Mouse (Mus musculus) midbrain, embryonic 13.5 days (tissue): ENCODE measurements around the gene Snx11. TPM values are rescaled to one million over a fixed set of nuclear protein-coding genes. Genes with fewer than 3 reads are reported as not detected.
"Not testable (repeated sequence)": the region's sequence is repeated elsewhere in the genome, so short reads cannot be mapped to it uniquely, and the experiment has no call there.

ENCODE experiments used
- ATAC-seq: fragments of 200-750 bp; cut with Nextera tagmentation; 2 replicates; pipeline ENCODE4 v1.8.0; 2017; ENCODE audit warnings: mild to moderate bottlenecking, moderate TSS enrichment, moderate library complexity
- H3K27ac ChIP-seq: fragments of 300-500 bp; sonication (generic); 2 replicates; pipeline ENCODE4 v1.5.1; 2015; ENCODE audit warnings: inconsistent platforms, mild to moderate bottlenecking, moderate library complexity
- H3K27me3 ChIP-seq: fragments of 300-500 bp; sonication (generic); 2 replicates; pipeline ENCODE4 v1.6.1; 2015; ENCODE audit warnings: mild to moderate bottlenecking, inconsistent platforms
- H3K36me3 ChIP-seq: fragments of 300-500 bp; sonication (generic); 2 replicates; pipeline ENCODE4 v1.6.1; 2015; ENCODE audit warnings: mild to moderate bottlenecking, inconsistent platforms
- H3K4me1 ChIP-seq: fragments of 300-500 bp; sonication (generic); replicated peaks from 2 replicates; pipeline ENCODE4 v1.6.1; 2015; ENCODE audit warnings: inconsistent platforms
- H3K4me2 ChIP-seq: fragments of 300-500 bp; sonication (generic); replicated peaks from 2 replicates; pipeline ENCODE4 v1.6.1; 2015; ENCODE audit warnings: moderate library complexity, mild to moderate bottlenecking, inconsistent platforms
- H3K4me3 ChIP-seq: fragments of 300-500 bp; sonication (generic); replicated peaks from 2 replicates; pipeline ENCODE4 v1.5.1; 2015; ENCODE audit warnings: mild to moderate bottlenecking, inconsistent platforms
- H3K9ac ChIP-seq: fragments of 300-500 bp; sonication (generic); replicated peaks from 2 replicates; pipeline ENCODE4 v1.6.1; 2015; ENCODE audit warnings: mild to moderate bottlenecking, inconsistent platforms
- H3K9me3 ChIP-seq: fragments of 300-500 bp; sonication (generic); 2 replicates; pipeline ENCODE4 v1.6.1; 2016; ENCODE audit warnings: mild to moderate bottlenecking, inconsistent platforms
- WGBS: fragments of 180-500 bp; shearing (Covaris S2); methylation state at CpG from one replicate; pipeline ENCODE4 v1.1.7; 2015; 5-methylcytosine and 5-hydroxymethylcytosine counted together
- polyA plus RNA-seq: library from polyadenylated mRNA; unstranded; fragments of >200 nt; fragmentation: Nextera tagmentation; extraction: Ambion mirVana; gene quantifications from 2 replicates; pipeline ENCODE4 v1.2.1, GENCODE M21; 2015

Snx11 gene
- polyA plus RNA-seq, 1 experiment from 2014 or later = 45.6 TPM

GRCm38 (mm10) chr11:96815895-96816294, 38.5 kb upstream of the Snx11 start:
- H3K36me3 ChIP-seq = peaks cover 85% of the 10 kb centered on the region
- H3K9ac ChIP-seq = no peak overlapping the region
- H3K4me2 ChIP-seq = no peak overlapping the region
- no peaks in the 10 kb centered on the region; the same call in 1 of the 2 replicates for H3K4me1 ChIP-seq
- no peak overlapping the region for H3K4me3 ChIP-seq
- no peaks in the 10 kb centered on the region for H3K9me3 ChIP-seq
- WGBS = 95% methylated on average over 2 of the region's 2 CpGs
- no peak for ATAC-seq
- no peaks in the 10 kb centered on the region for H3K27me3 ChIP-seq
- no peak overlapping the region for H3K27ac ChIP-seq

GRCm38 (mm10) chr11:96814443-96814842, 37.1 kb upstream of the Snx11 start:
- Histone ChIP-seq H3K27me3 (no peaks in the 10 kb centered on the region), H3K4me3 (no peak overlapping the region), H3K36me3 (peaks cover 83% of the 10 kb centered on the region), H3K27ac (no peak overlapping the region), H3K9ac (no peak overlapping the region), H3K4me2 (no peak overlapping the region), H3K9me3 (no peaks in the 10 kb centered on the region), H3K4me1 (no peaks in the 10 kb centered on the region; the same call in 1 of the 2 replicates)
- WGBS = 97% methylated on average over 2 of the region's 2 CpGs
- ATAC-seq = no peak

GRCm38 (mm10) chr11:96813920-96814319, 36.6 kb upstream of the Snx11 start:
- no peak overlapping the region for H3K9ac ChIP-seq
- H3K9me3 ChIP-seq = no peaks in the 10 kb centered on the region
- no peaks in the 10 kb centered on the region for H3K27me3 ChIP-seq
- peaks cover 83% of the 10 kb centered on the region for H3K36me3 ChIP-seq
- WGBS = 90% methylated on average over 5 of the region's 5 CpGs
- H3K27ac ChIP-seq = no peak overlapping the region
- no peak overlapping the region for H3K4me2 ChIP-seq
- H3K4me3 ChIP-seq = no peak overlapping the region
- ATAC-seq = no peak
- H3K4me1 ChIP-seq = no peaks in the 10 kb centered on the region; the same call in 1 of the 2 replicates

- no peaks in the 10 kb centered on the region; the same call in 1 of the 2 replicates for H3K4me1 ChIP-seq
- no peak overlapping the region for H3K4me3 ChIP-seq
- WGBS = 91% methylated on average over 4 of the region's 4 CpGs
- no peaks in the 10 kb centered on the region for H3K27me3 ChIP-seq
- H3K4me2 ChIP-seq = no peak overlapping the region
- no peak overlapping the region for H3K9ac ChIP-seq
- H3K36me3 ChIP-seq = peaks cover 83% of the 10 kb centered on the region
- H3K27ac ChIP-seq = no peak overlapping the region
- no peak for ATAC-seq
- H3K9me3 ChIP-seq = no peaks in the 10 kb centered on the region
These were observed 36.1 kb upstream of the Snx11 start for GRCm38 (mm10) chr11:96813455-96813854.

- H3K4me1 ChIP-seq, ATAC-seq, H3K27ac ChIP-seq, H3K27me3 ChIP-seq, H3K9me3 ChIP-seq, H3K4me2 ChIP-seq, H3K9ac ChIP-seq, H3K4me3 ChIP-seq: not testable (repeated sequence)
- peaks cover 78% of the 10 kb centered on the region for H3K36me3 ChIP-seq
- WGBS = 92% methylated on average over 1 of the region's 1 CpGs
These were observed 33.8 kb upstream of the Snx11 start for GRCm38 (mm10) chr11:96811188-96811587.

GRCm38 (mm10) chr11:96809562-96810235, 32.3 kb upstream of the Snx11 start:
- WGBS = 88% methylated on average over 6 of the region's 6 CpGs

GRCm38 (mm10) chr11:96808066-96808465, 30.7 kb upstream of the Snx11 start:
- H3K27ac ChIP-seq = no peak overlapping the region
- no peaks in the 10 kb centered on the region for H3K27me3 ChIP-seq
- H3K36me3 ChIP-seq = peaks cover 92% of the 10 kb centered on the region
- no peaks in the 10 kb centered on the region for H3K4me1 ChIP-seq
- no peak overlapping the region for H3K4me2 ChIP-seq
- no peak overlapping the region for H3K9ac ChIP-seq
- no peak for ATAC-seq
- no peak overlapping the region for H3K4me3 ChIP-seq
- 64% methylated on average over 1 of the region's 1 CpGs for WGBS
- no peaks in the 10 kb centered on the region for H3K9me3 ChIP-seq

More at GRCm38 (mm10) chr11:96809562-96810235, 32.3 kb upstream of the Snx11 start:
- no peaks in the 10 kb centered on the region for H3K27me3 ChIP-seq
- no peak for ATAC-seq
- no peak overlapping the region for H3K4me3 ChIP-seq
- peaks cover 82% of the 10 kb centered on the region for H3K36me3 ChIP-seq
- no peaks in the 10 kb centered on the region for H3K9me3 ChIP-seq
- H3K4me1 ChIP-seq = no peaks in the 10 kb centered on the region
- H3K9ac ChIP-seq = no peak overlapping the region
- no peak overlapping the region for H3K27ac ChIP-seq
- no peak overlapping the region for H3K4me2 ChIP-seq

DNA sequence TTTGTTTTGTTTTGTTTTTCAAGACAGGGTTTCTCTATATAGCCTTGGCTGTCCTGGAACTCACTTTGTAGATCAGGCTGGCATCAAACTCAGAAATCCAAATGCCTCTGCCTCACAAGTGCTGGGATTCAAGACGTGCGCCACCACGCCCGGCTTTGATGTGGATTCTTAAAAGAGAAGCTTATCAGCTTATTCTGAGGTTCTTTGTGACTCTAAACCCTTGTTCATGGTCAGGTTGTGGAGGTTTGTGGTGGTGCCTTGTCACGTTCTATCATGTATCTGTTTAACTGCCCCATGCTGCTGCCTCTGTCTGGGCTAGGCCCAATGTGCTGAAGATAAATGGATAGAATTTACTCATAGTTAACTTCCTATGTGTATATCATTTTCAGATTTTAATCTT, 28.2 kb upstream of the Snx11 start:
- H3K27me3 ChIP-seq = no peaks in the 10 kb centered on the region
- no peak overlapping the region for H3K4me2 ChIP-seq
- no peak overlapping the region for H3K9ac ChIP-seq
- no peak for ATAC-seq
- H3K36me3 ChIP-seq = peaks cover 92% of the 10 kb centered on the region
- H3K4me1 ChIP-seq = no peaks in the 10 kb centered on the region
- 90% methylated on average over 5 of the region's 5 CpGs for WGBS
- H3K27ac ChIP-seq = no peak overlapping the region
- no peak overlapping the region for H3K4me3 ChIP-seq
- no peaks in the 10 kb centered on the region for H3K9me3 ChIP-seq

DNA sequence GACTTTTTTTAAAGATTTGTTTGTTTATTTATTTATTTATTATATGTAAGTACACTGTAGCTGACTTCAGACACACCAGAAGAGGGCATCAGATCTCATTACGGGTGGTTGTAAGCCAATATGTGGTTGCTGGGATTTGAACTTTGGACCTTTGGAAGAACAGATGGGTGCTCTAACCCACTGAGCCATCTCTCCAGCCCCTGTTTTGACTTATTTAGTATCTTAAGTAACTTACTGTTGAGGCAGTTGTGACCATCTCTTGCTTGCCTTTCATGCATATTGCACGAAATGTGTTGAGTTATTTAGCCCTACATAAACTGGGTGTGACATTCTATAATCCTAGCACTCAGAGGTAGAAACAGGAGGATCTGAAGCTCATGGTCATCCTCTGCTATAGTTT, 22.2 kb upstream of the Snx11 start:
- WGBS = 91% methylated on average over 2 of the region's 2 CpGs
- Histone ChIP-seq H3K4me2 (no peak overlapping the region), H3K36me3 (peaks cover 64% of the 10 kb centered on the region), H3K4me3 (no peak overlapping the region), H3K9me3 (no peaks in the 10 kb centered on the region), H3K4me1 (no peaks in the 10 kb centered on the region), H3K9ac (no peak overlapping the region), H3K27me3 (no peaks in the 10 kb centered on the region), H3K27ac (no peak overlapping the region)
- ATAC-seq = no peak

DNA sequence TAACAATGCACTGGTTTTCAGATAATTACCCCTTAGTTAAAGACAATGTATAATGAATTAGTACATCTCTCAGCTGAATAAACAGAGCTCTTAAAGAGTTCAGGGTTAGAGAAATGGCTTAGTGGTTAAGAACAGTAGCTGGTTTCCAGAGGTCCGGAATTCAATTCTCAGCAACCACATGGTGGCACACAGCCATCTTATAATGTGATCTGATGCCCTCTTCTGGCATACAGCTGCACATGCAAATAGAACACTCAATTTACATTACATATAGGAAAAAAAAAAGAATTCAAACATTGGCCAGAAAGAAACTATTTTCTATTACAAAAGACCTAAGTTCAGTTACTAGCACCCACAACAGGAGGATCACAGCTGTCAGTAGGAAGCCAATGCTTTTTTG, 19.2 kb upstream of the Snx11 start:
- Histone ChIP-seq H3K4me2 (no peak overlapping the region), H3K4me3 (no peak overlapping the region), H3K9me3 (no peaks in the 10 kb centered on the region), H3K9ac (no peak overlapping the region), H3K27ac (no peak overlapping the region), H3K27me3 (no peaks in the 10 kb centered on the region), H3K4me1 (peaks cover 25% of the 10 kb centered on the region), H3K36me3 (peaks cover 36% of the 10 kb centered on the region)
- ATAC-seq = no peak
- WGBS = 68% methylated on average over 1 of the region's 1 CpGs

DNA sequence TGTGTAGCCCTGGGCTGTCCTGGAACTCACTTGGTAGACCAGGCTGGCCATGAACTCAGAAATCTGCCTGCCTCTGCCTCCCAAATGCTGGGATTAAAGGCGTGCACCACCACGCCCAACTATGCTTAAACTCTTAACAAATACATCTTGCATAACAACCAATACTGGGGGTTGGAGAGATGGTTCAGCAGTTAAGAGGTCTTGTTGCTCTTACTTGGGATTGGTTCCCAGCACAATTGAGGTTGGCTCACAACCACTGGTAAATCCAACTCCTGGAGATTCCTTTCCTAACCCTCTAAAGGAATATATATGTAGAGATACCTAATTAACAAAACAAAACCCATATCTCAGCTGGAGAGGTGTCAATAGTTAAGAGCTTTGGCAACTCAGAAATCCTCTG, 18.7 kb upstream of the Snx11 start:
- Histone ChIP-seq H3K9me3 (no peaks in the 10 kb centered on the region), H3K4me3 (no peak overlapping the region), H3K9ac (no peak overlapping the region), H3K27ac (no peak overlapping the region), H3K27me3 (no peaks in the 10 kb centered on the region), H3K4me2 (no peak overlapping the region), H3K36me3 (peaks cover 32% of the 10 kb centered on the region), H3K4me1 (peaks cover 30% of the 10 kb centered on the region)
- ATAC-seq = no peak
- WGBS = 97% methylated on average over 2 of the region's 2 CpGs

DNA sequence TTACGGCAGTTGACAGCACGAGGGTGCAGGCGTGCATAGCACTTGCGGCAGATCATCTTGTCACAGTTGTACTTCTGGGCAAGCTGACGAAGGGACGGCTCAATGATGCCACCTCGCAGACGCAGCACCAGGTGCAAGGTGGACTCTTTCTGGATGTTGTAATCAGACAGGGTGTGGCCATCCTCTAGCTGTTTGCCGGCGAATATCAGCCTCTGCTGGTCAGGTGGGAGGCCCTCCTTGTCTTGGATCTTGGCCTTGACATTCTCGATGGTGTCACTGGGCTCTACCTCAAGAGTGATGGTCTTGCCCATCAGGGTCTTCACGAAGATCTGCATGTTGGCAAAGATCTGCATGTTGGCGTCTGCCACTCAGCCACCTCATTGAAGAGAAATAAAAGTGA, 18.1 kb upstream of the Snx11 start:
- Histone ChIP-seq H3K9ac (no peak overlapping the region), H3K9me3 (no peaks in the 10 kb centered on the region), H3K27ac (no peak overlapping the region), H3K4me2 (no peak overlapping the region), H3K27me3 (no peaks in the 10 kb centered on the region), H3K4me1 (peaks cover 36% of the 10 kb centered on the region), H3K36me3 (peaks cover 27% of the 10 kb centered on the region), H3K4me3 (no peak overlapping the region)
- WGBS = 97% methylated on average over 13 of the region's 13 CpGs
- ATAC-seq = no peak

GRCm38 (mm10) chr11:96790681-96791080, 13.3 kb upstream of the Snx11 start:
- 3% methylated on average over 1 of the region's 1 CpGs for WGBS
- Histone ChIP-seq H3K9me3 (no peaks in the 10 kb centered on the region), H3K9ac (peak overlapping the region; percentile 90; the same call in 1 of the 2 replicates), H3K27me3 (no peaks in the 10 kb centered on the region), H3K36me3 (peaks cover 10% of the 10 kb centered on the region), H3K27ac (no peak overlapping the region), H3K4me2 (peak overlapping the region; percentile 74), H3K4me3 (peak overlapping the region; percentile 75), H3K4me1 (peaks cover 48% of the 10 kb centered on the region)
- no peak for ATAC-seq
